Mouse (Mus musculus) heart, adult 11 months (tissue): ENCODE measurements around the gene E430018J23Rik.
"Not testable (repeated sequence)": the region's sequence is repeated elsewhere in the genome, so short reads cannot be mapped to it uniquely, and the experiment has no call there.

Source experiments
- DNase-seq: peaks from one replicate; pipeline ENCODE4 v3.0.0; 2022

Gene E430018J23Rik

DNA sequence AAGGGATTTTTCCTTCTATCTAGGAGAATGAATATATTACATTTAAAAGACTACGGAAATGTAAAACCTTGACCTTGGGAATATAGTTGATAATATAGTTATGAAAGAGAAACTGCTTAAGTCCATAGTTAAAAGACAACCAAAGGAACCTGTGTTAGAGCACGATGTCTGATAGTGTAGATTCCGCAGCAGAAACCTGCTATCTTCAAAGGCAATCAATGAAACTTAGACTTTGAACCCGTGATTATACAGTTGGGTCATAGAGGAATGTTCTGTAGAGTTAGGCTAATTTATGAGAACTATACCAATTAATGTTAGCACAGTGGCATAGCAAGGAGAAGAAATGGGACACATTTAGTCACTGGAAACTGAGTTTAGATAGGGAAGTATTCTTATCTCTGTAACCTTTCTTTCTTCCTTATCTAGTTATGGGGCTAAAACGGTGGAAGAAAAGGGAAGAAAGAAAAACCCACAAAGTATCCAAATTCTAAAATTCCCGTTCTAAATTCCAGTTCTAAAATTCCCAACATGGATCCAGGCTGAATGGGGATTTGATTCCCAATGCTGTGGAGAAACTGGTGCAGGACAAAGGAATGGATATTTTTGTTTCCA lies 15.0 kb downstream of the E430018J23Rik start:
- no peak for DNase-seq

DNA sequence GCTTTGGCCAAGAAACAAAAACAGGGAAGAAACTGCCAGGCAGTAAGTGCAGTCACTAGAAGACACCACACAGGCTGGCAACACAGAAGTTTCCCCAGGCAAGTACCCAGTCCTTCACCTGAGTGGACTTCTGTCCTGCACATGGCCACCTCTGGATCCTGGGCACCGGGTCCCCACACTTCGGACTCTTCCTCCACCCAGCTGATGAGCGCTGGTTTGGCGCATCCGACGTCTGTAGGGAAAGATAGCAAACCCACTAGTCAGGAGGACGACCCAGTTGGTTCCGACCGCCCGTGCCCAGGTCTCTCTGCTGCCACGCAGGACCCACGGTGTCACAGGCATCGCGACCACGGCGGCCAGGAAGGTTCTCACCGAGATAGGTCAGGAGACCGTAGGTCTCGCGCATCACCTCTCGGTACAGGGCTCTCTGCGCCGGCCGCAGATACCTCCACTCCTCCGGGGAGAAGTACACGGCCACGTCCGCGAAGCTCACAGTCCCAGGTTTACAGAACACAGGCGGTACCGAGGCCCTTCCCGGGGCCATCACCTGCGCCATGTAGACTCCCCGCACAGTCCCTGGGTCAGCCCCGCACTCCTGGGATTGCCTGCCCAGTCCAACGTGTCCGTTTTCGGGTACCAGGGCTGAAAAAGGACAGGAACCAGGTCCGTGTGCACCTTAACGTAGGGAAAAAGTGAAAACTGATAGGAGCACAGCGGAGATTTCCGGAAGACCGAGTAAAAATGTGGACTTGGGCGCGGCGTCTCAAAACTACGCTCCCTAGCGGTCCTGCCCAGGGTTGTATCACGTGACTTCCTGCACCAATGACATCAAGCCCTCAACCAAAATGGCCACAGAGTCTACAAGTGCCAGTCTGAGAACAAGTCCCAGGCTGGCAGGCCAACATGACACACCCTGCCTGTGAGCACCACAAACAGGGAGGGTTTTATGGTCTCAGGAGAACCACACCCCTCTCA lies 17.9 kb downstream of the E430018J23Rik start, which contains the start of gene Zfp747:
Gene Zfp747, minus strand, starts transcription at position 780 of the 975 bp plus-strand sequence.
- DNase-seq, result peak; percentile 100

GRCm38 (mm10) chr7:127371870-127372269 lies 21.6 kb downstream of the E430018J23Rik start:
- DNase-seq, result not testable (repeated sequence)

- DNase-seq, result no peak
Measured at GRCm38 (mm10) chr7:127371213-127371612, 22.2 kb downstream of the E430018J23Rik start.

DNA sequence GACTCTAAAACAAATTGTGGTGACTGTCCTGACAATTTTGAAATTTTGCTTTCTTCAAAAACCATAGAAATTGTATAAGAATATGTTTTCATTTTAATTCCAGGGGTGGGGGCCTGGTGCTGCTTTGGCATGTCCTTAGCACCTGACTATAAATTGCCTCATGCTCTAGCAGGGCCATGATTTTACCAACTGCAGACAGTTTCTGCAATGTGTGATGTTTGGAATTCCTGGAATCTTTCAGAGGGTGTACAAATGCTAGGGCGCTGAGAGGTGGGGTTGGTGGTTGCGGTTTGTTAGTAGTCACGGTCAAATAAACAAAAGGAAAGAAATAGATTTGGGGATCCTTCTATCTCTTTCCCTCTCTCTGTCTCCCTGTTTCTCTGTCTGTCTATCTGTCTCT lies 27.2 kb downstream of the E430018J23Rik start:
- no peak for DNase-seq

- DNase-seq, result peak; percentile 96
Measured at GRCm38 (mm10) chr7:127364166-127364565, 29.3 kb downstream of the E430018J23Rik start.

GRCm38 (mm10) chr7:127363475-127363921 lies 29.9 kb downstream of the E430018J23Rik start:
- no peak for DNase-seq

DNA sequence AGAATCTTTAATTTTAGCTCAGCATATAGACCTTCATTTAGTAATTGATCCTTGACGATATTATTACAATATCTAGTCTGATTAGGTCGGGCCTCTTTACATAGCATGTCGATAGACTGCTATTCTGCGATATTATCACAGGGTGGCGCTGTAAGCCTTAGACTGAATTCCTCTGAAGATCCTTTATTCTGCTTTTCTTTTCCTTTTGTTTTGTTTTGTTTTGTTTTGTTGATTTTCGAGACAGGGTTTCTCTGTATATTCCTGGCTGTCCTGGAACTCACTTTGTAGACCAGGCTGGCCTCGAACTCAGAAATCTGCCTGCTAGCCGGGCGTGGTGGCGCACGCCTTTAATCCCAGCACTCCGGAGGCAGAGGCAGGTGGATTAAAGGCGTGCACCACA lies 31.0 kb downstream of the E430018J23Rik start:
- DNase-seq, result not testable (repeated sequence)

DNA sequence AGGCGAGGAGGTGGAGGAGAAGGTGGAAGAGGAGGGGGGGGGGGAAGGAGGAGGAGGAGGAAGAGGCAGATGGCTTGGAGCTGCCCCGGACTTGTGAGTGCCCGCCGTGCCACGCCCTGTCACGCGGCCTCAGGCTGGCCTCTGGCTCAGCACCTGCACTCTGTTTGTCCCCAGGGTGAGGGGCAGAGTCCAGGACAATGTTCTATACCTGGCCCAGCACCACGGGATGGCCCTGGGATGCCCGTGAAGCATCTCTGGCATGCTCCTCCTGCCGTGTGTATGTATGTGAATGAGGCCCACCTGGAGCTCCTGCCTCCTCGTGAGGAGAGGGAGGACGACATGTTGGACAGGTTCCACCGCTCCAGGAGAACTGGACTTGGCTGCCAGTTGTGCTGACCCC lies 32.0 kb downstream of the E430018J23Rik start:
- peak; percentile 89 for DNase-seq

DNA sequence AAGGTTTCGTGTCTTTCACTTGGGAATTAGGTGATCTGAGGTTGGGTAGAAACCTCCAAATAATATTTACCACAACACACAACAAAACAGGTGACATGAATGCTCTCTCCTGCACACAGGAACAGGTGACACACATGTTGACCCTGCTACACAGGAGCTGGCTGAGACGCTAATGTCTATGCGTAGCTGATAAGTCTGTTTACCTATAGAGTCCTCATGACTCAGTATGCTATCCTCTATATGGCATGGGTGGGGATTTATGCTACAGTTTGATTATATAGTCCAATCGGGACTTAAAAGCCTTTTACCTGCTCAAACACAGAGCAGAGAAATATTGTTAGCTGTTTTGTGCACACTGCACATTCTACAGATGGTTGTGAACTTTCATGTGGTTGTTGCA lies 33.2 kb downstream of the E430018J23Rik start:
- no peak for DNase-seq

DNA sequence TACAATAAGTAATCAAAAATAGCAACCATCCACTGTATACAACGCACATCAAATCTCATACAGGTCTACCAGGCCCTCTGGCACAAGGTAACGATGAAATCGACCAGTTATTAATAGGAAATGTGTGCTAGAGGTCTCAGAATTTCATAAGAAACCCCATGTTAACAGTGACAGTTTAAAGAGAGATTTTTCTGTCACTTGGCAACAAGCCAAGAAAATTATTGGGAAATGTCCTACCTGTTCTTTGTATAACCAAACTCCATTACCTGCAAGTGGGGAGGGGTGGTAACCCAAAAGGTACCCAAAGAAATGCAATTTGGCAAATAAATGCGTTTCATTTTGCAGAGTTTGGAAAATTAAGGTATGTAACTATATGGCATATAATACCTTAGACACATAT lies 35.0 kb downstream of the E430018J23Rik start:
- DNase-seq, result no peak

DNA sequence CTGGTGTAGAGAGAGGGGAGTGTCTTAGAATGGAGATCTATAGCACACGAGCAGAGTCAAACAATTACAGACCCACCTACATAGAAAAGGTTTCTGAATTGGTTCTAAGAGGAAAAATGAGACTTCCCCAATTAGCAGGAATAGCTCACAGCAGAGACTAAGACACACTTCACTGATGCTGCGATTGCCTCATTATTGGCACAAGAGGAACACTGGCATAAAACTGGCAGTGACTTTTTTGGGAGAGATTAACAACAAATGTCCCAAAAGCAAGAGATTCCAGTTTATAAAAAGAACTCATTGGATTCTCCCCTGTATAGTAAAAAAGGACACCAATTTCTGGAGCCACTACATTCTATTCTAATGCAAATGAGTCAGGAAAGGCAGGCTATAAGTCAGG lies 35.6 kb downstream of the E430018J23Rik start:
- no peak for DNase-seq

GRCm38 (mm10) chr7:127355796-127356195 lies 37.6 kb downstream of the E430018J23Rik start:
- DNase-seq, result no peak

GRCm38 (mm10) chr7:127351230-127352004 lies 42.0 kb downstream of the E430018J23Rik start:
- peak; percentile 75 for DNase-seq

GRCm38 (mm10) chr7:127346676-127347075 lies 46.8 kb downstream of the E430018J23Rik start:
- peak; percentile 93 for DNase-seq

- DNase-seq, result peak; percentile 100
Measured at GRCm38 (mm10) chr7:127345512-127346325, 47.7 kb downstream of the E430018J23Rik start, which contains the start of gene Zfp768. Gene Zfp768 (minus strand): TSS chr7:127345589.

DNA sequence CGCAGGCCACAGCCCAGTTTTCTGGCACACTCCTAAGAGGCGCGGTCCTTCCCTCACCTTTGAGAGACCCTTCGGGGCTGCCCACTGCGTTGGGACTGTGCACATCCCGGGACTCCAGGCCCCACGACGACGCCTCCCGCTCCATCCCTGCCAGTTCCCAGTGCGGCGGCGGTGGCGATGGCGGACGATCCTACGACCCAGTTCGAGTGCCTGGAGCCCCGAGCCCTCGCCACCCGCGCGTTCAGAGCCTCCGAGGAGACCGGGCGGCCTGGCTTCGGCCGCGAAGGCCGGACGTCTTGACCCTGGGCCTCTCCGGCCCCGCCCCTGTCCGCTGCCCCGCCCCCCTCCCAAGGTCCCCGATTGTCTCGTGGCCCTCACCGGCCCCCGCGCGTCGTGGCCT lies 48.3 kb downstream of the E430018J23Rik start:
- DNase-seq, result no peak

- DNase-seq, result peak; percentile 90
Measured at GRCm38 (mm10) chr7:127344371-127344770, 49.1 kb downstream of the E430018J23Rik start.

GRCm38 (mm10) chr7:127343351-127344019 lies 49.9 kb downstream of the E430018J23Rik start:
- peak; percentile 92 for DNase-seq

GRCm38 (mm10) chr7:127342888-127343287 lies 50.5 kb downstream of the E430018J23Rik start:
- DNase-seq, result no peak

DNA sequence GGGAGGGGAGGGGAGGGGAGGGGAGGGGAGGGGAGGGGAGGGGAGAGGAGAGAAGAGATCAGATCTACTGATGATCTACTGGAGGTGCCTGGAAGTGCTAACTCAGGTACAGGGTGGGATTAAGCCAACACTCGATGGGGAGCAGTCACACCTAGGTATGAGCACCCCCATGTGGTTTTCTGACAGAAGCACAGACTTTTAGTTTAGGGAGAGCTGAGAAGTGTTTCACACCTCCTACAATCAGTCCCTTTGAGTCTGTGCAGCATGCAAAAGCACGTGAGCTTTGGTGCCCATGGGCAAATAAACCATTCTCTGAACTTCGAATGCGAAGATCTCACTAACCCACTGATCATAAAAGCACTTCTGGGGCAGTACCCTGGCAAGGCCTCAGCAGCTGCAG lies 51.1 kb downstream of the E430018J23Rik start:
- peak; percentile 84 for DNase-seq
